ENCODE assay signal across 18 mouse cellular contexts in the genomic region with DNA sequence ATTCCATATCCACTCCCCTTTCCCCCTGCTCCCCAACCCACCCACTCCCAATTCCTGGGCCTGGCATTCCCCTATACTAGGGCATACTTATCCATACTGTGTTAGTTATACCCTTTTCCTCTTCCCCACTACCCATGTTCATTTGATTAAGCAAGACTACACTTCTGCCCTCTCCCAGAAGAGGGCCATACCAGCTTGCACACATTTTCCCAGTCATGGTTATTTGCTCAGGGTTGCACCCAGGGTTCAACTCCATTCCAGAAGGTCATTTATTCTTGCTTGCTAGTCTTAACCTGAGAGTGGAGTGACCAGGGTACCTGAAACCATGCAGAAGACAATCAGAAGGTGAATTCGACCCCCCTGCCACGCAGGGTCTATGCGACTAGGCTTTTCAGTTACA.
A peak's percentile ranks its signal among the peaks of the same experiment; 100 is the strongest.
DNase-seq lines count a peak whose midpoint lies in the region; ATAC-seq and TF ChIP-seq lines count a peak whose summit lies in the region.
"Had no signal": no experiment of that assay in that cellular context is flagged by ENCODE, and none has a peak within 500 bp of the region (broad histone marks: within the 10 kb centered on the region; RNA-seq: fewer than 3 reads in every experiment).

No protein-coding gene starts in this region.

- no peak overlapping the region for H3K27ac ChIP-seq in heart, postnatal 0 days (ENCODE audit: low read depth)
- no peak overlapping the region for H3K27ac ChIP-seq in left cerebral cortex, adult 2 months
- no peak overlapping the region for H3K27ac ChIP-seq in stomach, postnatal 0 days (replicated peaks)
- H3K27ac ChIP-seq: embryonic facial prominence, embryonic 15.5 days; forebrain, embryonic 13.5 days; heart, embryonic 13.5 days; hindbrain, embryonic 14.5 days; limb, embryonic 10.5 days; midbrain, embryonic 13.5 days; neural tube, embryonic 12.5 days had no signal

- no peaks in the 10 kb centered on the region for H3K4me1 ChIP-seq in heart, postnatal 0 days (ENCODE audit: control insufficient read depth, insufficient read depth)
- no peaks in the 10 kb centered on the region for H3K4me1 ChIP-seq in stomach, postnatal 0 days (replicated peaks; ENCODE audit: control insufficient read depth, insufficient read depth)
- H3K4me1 ChIP-seq: embryonic facial prominence, embryonic 15.5 days; forebrain, embryonic 13.5 days; heart, embryonic 13.5 days; limb, embryonic 10.5 days; midbrain, embryonic 13.5 days; neural tube, embryonic 12.5 days had no signal

- no peak for DNase-seq in heart, postnatal 0 days (ENCODE audit: low spot score)
- DNase-seq in heart, postnatal 25 days (ENCODE audit: low spot score), result no peak
- DNase-seq in left cerebral cortex, adult 2 months (ENCODE audit: extremely low spot score in 1 of 2, low spot score in 2 of 2), result no peak
- DNase-seq in left cerebral cortex, postnatal 14 days (ENCODE audit: low spot score in 2 of 2), result no peak
- peak; percentile 27 for DNase-seq in thymus, postnatal 4 days
- DNase-seq in thymus, adult 18-20 months, result no peak
- DNase-seq in stomach, postnatal 0 days (ENCODE audit: low spot score), result no peak
- no peak for DNase-seq in right cerebral cortex, adult 2 months (ENCODE audit: low spot score in 2 of 2)
- DNase-seq: adrenal gland, postnatal 25 days; cerebellum, postnatal 36 days; gastrocnemius, postnatal 10 days had no signal

- no peak for ATAC-seq in heart, postnatal 0 days (ENCODE audit: insufficient read depth, low read depth)
- ATAC-seq in stomach, postnatal 0 days (ENCODE audit: low FRiP score, low TSS enrichment), result no peak
- ATAC-seq: forebrain, embryonic 13.5 days; midbrain, embryonic 13.5 days had no signal

- H3K36me3 ChIP-seq in heart, postnatal 0 days (replicated peaks; ENCODE audit: control insufficient read depth, insufficient read depth, low read length), result no peaks in the 10 kb centered on the region
- H3K36me3 ChIP-seq in stomach, postnatal 0 days (ENCODE audit: control insufficient read depth, insufficient read depth, low read length), result no peaks in the 10 kb centered on the region
- H3K36me3 ChIP-seq: embryonic facial prominence, embryonic 15.5 days; heart, embryonic 13.5 days; limb, embryonic 10.5 days; midbrain, embryonic 13.5 days; neural tube, embryonic 12.5 days had no signal

- WGBS in heart, postnatal 0 days, result 82% methylated on average over 3 of the region's 3 CpGs
- WGBS in stomach, postnatal 0 days, result 85% methylated on average over 3 of the region's 3 CpGs

- intact Hi-C loops in heart, postnatal 25 days (cut with DNase I), result no loop called here
- intact Hi-C loops in left cerebral cortex, adult 2 months (cut with DNase I), result no loop called here
- intact Hi-C loops in left cerebral cortex, postnatal 14 days (cut with DNase I), result no loop called here

- no peaks in the 10 kb centered on the region for H3K27me3 ChIP-seq in heart, postnatal 0 days (ENCODE audit: control insufficient read depth, insufficient read depth, low read length)
- H3K27me3 ChIP-seq in stomach, postnatal 0 days (ENCODE audit: control insufficient read depth, insufficient read depth, low read length), result no peaks in the 10 kb centered on the region
- H3K27me3 ChIP-seq: embryonic facial prominence, embryonic 15.5 days; forebrain, embryonic 13.5 days; heart, embryonic 13.5 days; midbrain, embryonic 13.5 days; neural tube, embryonic 12.5 days had no signal

- H3K9ac ChIP-seq in heart, postnatal 0 days (replicated peaks; ENCODE audit: low read depth, low read length), result no peak overlapping the region
- no peak overlapping the region for H3K9ac ChIP-seq in stomach, postnatal 0 days (ENCODE audit: low read length)
- H3K9ac ChIP-seq: embryonic facial prominence, embryonic 15.5 days; forebrain, embryonic 13.5 days; heart, embryonic 13.5 days; hindbrain, embryonic 14.5 days; midbrain, embryonic 13.5 days; neural tube, embryonic 12.5 days had no signal

- H3K9me3 ChIP-seq in heart, postnatal 0 days (replicated peaks; ENCODE audit: control insufficient read depth, low read length), result no peaks in the 10 kb centered on the region
- no peaks in the 10 kb centered on the region for H3K9me3 ChIP-seq in stomach, postnatal 0 days (ENCODE audit: control insufficient read depth, low read length)
- H3K9me3 ChIP-seq: embryonic facial prominence, embryonic 15.5 days; forebrain, embryonic 13.5 days; limb, embryonic 10.5 days; midbrain, embryonic 13.5 days; neural tube, embryonic 12.5 days had no signal

- no peak overlapping the region for H3K4me3 ChIP-seq in heart, postnatal 0 days (ENCODE audit: low read depth, low read length)
- no peak overlapping the region for H3K4me3 ChIP-seq in left cerebral cortex, adult 2 months
- no peak overlapping the region for H3K4me3 ChIP-seq in stomach, postnatal 0 days (ENCODE audit: low read depth, low read length)
- H3K4me3 ChIP-seq: embryonic facial prominence, embryonic 15.5 days; forebrain, embryonic 13.5 days; heart, embryonic 13.5 days; limb, embryonic 10.5 days; midbrain, embryonic 13.5 days; neural tube, embryonic 12.5 days had no signal

- no peak for TF ChIP-seq EP300 in heart, postnatal 0 days (IDR thresholded peaks at IDR 0.05; ENCODE audit: low read depth)
- TF ChIP-seq EP300 in stomach, postnatal 0 days (optimal IDR thresholded peaks at IDR 0.05), result no peak

- peak; percentile 35 for TF ChIP-seq CTCF in heart, postnatal 0 days (IDR thresholded peaks at IDR 0.05; ENCODE audit: low read depth)
- peak; percentile 19 for TF ChIP-seq CTCF in left cerebral cortex, adult 2 months (IDR thresholded peaks at IDR 0.05)
- peak; percentile 53 for TF ChIP-seq CTCF in stomach, postnatal 0 days (IDR thresholded peaks at IDR 0.05; ENCODE audit: low read depth)

- H3K4me2 ChIP-seq in heart, postnatal 0 days (ENCODE audit: low read depth, low read length), result no peak overlapping the region
- no peak overlapping the region for H3K4me2 ChIP-seq in stomach, postnatal 0 days (replicated peaks; ENCODE audit: low read depth)
- H3K4me2 ChIP-seq: embryonic facial prominence, embryonic 15.5 days; forebrain, embryonic 13.5 days; heart, embryonic 13.5 days; hindbrain, embryonic 14.5 days; midbrain, embryonic 13.5 days; neural tube, embryonic 12.5 days had no signal
